Comparison of ENCODE assay signal across 16 mouse cellular contexts in the genomic region with DNA sequence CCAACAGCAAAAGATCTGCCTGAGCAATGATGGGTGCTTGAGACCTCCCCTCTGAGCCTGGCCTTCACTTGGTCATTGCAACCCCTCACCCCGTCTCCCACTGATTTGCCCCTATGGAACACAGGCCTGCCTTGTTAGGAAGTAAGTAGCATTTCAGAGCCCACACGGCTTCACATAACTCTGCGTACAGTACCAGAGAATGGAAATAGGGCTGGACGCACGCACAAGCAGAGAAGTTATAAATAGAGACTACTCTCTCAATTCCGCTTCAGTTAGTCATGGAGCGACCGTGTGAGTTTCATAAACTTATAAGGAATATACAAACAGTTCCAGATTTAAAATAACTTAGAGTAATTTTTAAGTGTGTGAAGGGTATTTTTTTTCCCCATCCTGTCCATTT.
DNase-seq lines count a peak whose midpoint lies in the region; ATAC-seq and TF ChIP-seq lines count a peak whose summit lies in the region.
"Had no signal": no experiment of that assay in that cellular context is flagged by ENCODE, and none has a peak within 500 bp of the region (broad histone marks: within the 10 kb centered on the region; RNA-seq: fewer than 3 reads in every experiment).

No protein-coding gene starts in this region.

- peaks cover 50% of the 10 kb centered on the region for H3K4me1 ChIP-seq in embryonic facial prominence, embryonic 14.5 days (ENCODE audit: control insufficient read depth, insufficient read depth, low read length)
- peaks cover 72% of the 10 kb centered on the region for H3K4me1 ChIP-seq in embryonic facial prominence, embryonic 10.5 days
- peaks cover 24% of the 10 kb centered on the region; the same call in 1 of the 2 replicates for H3K4me1 ChIP-seq in intestine, embryonic 14.5 days (replicated peaks; ENCODE audit: control insufficient read depth, insufficient read depth, low read length)
- H3K4me1 ChIP-seq in intestine, postnatal 0 days (replicated peaks; ENCODE audit: control insufficient read depth, insufficient read depth, low read length): no peaks in the 10 kb centered on the region; the same call in 1 of the 2 replicates
- H3K4me1 ChIP-seq in small intestine, adult 2 months (ENCODE audit: control insufficient read depth, insufficient read depth, insufficient read length, low read length): no peaks in the 10 kb centered on the region; the same call in 1 of the 2 replicates

- no peak overlapping the region for H3K4me2 ChIP-seq in embryonic facial prominence, embryonic 14.5 days (ENCODE audit: low read depth, low read length)
- no peak overlapping the region for H3K4me2 ChIP-seq in intestine, embryonic 14.5 days (ENCODE audit: low read length)
- no peak overlapping the region for H3K4me2 ChIP-seq in intestine, postnatal 0 days (replicated peaks; ENCODE audit: low read depth)
- H3K4me2 ChIP-seq: kidney, embryonic 15.5 days; liver, embryonic 15.5 days had no signal

- WGBS in embryonic facial prominence, embryonic 14.5 days: 63% methylated on average over 8 of the region's 8 CpGs
- WGBS in embryonic facial prominence, embryonic 10.5 days: 81% methylated on average over 8 of the region's 8 CpGs
- 46% methylated on average over 8 of the region's 8 CpGs for WGBS in intestine, embryonic 14.5 days
- WGBS in intestine, postnatal 0 days: 58% methylated on average over 8 of the region's 8 CpGs
- 84% methylated on average over 8 of the region's 8 CpGs for WGBS in small intestine, adult 2 months

- no peak overlapping the region for H3K9ac ChIP-seq in embryonic facial prominence, embryonic 14.5 days (ENCODE audit: low read depth, low read length)
- no peak overlapping the region for H3K9ac ChIP-seq in intestine, embryonic 14.5 days (ENCODE audit: low read length)
- no peak overlapping the region for H3K9ac ChIP-seq in intestine, postnatal 0 days (ENCODE audit: low read depth, low read length)
- H3K9ac ChIP-seq: kidney, embryonic 15.5 days; liver, embryonic 15.5 days had no signal

- no peak for TF ChIP-seq CTCF in intestine, postnatal 0 days (IDR thresholded peaks at IDR 0.05; ENCODE audit: low read depth)
- no peak for TF ChIP-seq CTCF in small intestine, adult 2 months (IDR thresholded peaks at IDR 0.05; ENCODE audit: extremely low read depth, insufficient read length, insufficient replicate concordance, low read depth, low read length)

- no peaks in the 10 kb centered on the region for H3K9me3 ChIP-seq in embryonic facial prominence, embryonic 14.5 days (ENCODE audit: control insufficient read depth, low read length)
- H3K9me3 ChIP-seq in embryonic facial prominence, embryonic 10.5 days: no peaks in the 10 kb centered on the region
- H3K9me3 ChIP-seq in intestine, embryonic 14.5 days (ENCODE audit: control insufficient read depth, low read length): no peaks in the 10 kb centered on the region
- no peaks in the 10 kb centered on the region for H3K9me3 ChIP-seq in intestine, postnatal 0 days (ENCODE audit: control insufficient read depth)
- H3K9me3 ChIP-seq: kidney, embryonic 15.5 days; liver, embryonic 15.5 days had no signal

- H3K27ac ChIP-seq in embryonic facial prominence, embryonic 14.5 days (replicated peaks; ENCODE audit: low read depth, low read length): peak overlapping the region; percentile 63
- no peak overlapping the region for H3K27ac ChIP-seq in embryonic facial prominence, embryonic 10.5 days (replicated peaks)
- peak overlapping the region; percentile 80 for H3K27ac ChIP-seq in intestine, embryonic 14.5 days (ENCODE audit: low read depth)
- no peak overlapping the region for H3K27ac ChIP-seq in intestine, postnatal 0 days (ENCODE audit: low read depth, low read length)
- H3K27ac ChIP-seq in small intestine, adult 2 months (ENCODE audit: insufficient read depth, low read depth, low read length): peak overlapping the region; percentile 59; the same call in 1 of the 2 replicates
- H3K27ac ChIP-seq: hindbrain, postnatal 0 days; liver, embryonic 15.5 days had no signal

- H3K36me3 ChIP-seq in embryonic facial prominence, embryonic 14.5 days (ENCODE audit: control insufficient read depth, insufficient read depth, low read length): no peaks in the 10 kb centered on the region
- no peaks in the 10 kb centered on the region for H3K36me3 ChIP-seq in embryonic facial prominence, embryonic 10.5 days (replicated peaks)
- H3K36me3 ChIP-seq in intestine, embryonic 14.5 days (ENCODE audit: control insufficient read depth, insufficient read depth, low read length): no peaks in the 10 kb centered on the region
- H3K36me3 ChIP-seq in intestine, postnatal 0 days (ENCODE audit: control insufficient read depth, insufficient read depth): no peaks in the 10 kb centered on the region
- no peaks in the 10 kb centered on the region for H3K36me3 ChIP-seq in small intestine, adult 2 months (ENCODE audit: control insufficient read depth, insufficient read depth, low read length)
- H3K36me3 ChIP-seq: kidney, embryonic 15.5 days; liver, embryonic 15.5 days had no signal

- no peak overlapping the region for H3K4me3 ChIP-seq in embryonic facial prominence, embryonic 14.5 days (ENCODE audit: low read depth, low read length)
- no peak overlapping the region for H3K4me3 ChIP-seq in embryonic facial prominence, embryonic 10.5 days
- H3K4me3 ChIP-seq in intestine, embryonic 14.5 days (ENCODE audit: low read depth, low read length): no peak overlapping the region
- no peak overlapping the region for H3K4me3 ChIP-seq in intestine, postnatal 0 days (ENCODE audit: low read depth, low read length)
- no peak overlapping the region for H3K4me3 ChIP-seq in small intestine, adult 2 months (ENCODE audit: low read depth, low read length)
- H3K4me3 ChIP-seq: kidney, embryonic 15.5 days; liver, embryonic 15.5 days had no signal

- no peaks in the 10 kb centered on the region for H3K27me3 ChIP-seq in embryonic facial prominence, embryonic 14.5 days (replicated peaks; ENCODE audit: control insufficient read depth, insufficient read depth, low read length)
- H3K27me3 ChIP-seq in embryonic facial prominence, embryonic 10.5 days (replicated peaks; ENCODE audit: low read depth, poor library complexity, severe bottlenecking): no peaks in the 10 kb centered on the region
- H3K27me3 ChIP-seq in intestine, embryonic 14.5 days (replicated peaks; ENCODE audit: control insufficient read depth, insufficient read depth, low read length): no peaks in the 10 kb centered on the region
- no peaks in the 10 kb centered on the region for H3K27me3 ChIP-seq in intestine, postnatal 0 days (replicated peaks; ENCODE audit: control insufficient read depth, insufficient read depth, low read length)
- no peaks in the 10 kb centered on the region for H3K27me3 ChIP-seq in small intestine, adult 2 months (ENCODE audit: control insufficient read depth, insufficient read depth, low read length)
- H3K27me3 ChIP-seq: CH12.LX; kidney, embryonic 15.5 days; liver, embryonic 15.5 days; Patski had no signal

- TF ChIP-seq POLR2A in small intestine, adult 2 months (IDR thresholded peaks at IDR 0.05; ENCODE audit: low read depth, low read length): no peak

- intact Hi-C loops in heart, postnatal 10 days (cut with DNase I): no loop called here

- no peak for ATAC-seq in embryonic facial prominence, embryonic 14.5 days (ENCODE audit: low read depth)
- no peak for ATAC-seq in intestine, embryonic 14.5 days (replicated peaks; ENCODE audit: low FRiP score, low TSS enrichment, low read depth)
- no peak for ATAC-seq in intestine, postnatal 0 days
- ATAC-seq: hindbrain, postnatal 0 days; Patski had no signal

- DNase-seq in embryonic facial prominence, embryonic 14.5 days (ENCODE audit: low spot score): peak; percentile 68
- DNase-seq in embryonic facial prominence, embryonic 10.5 days (ENCODE audit: low spot score): no peak
- no peak for DNase-seq in intestine, embryonic 14.5 days (ENCODE audit: low spot score)
- peak; percentile 36 to 50 for DNase-seq in heart, postnatal 10 days
- no peak for DNase-seq in thymus, postnatal 0 days (ENCODE audit: low spot score)
- DNase-seq in right cerebral cortex, postnatal 4 days: no peak
- DNase-seq: cerebellum, adult 2 months; right cerebral cortex, adult 18-20 months; thymus, postnatal 14 days had no signal

Comparison
In these comparisons a context has a peak if more than half of its experiments do, and no peak if none do; other contexts are left out.
1. DNase-seq: peak in embryonic facial prominence, embryonic 14.5 days (single experiment) and heart, postnatal 10 days (2 of 2); none in embryonic facial prominence, embryonic 10.5 days (single experiment), intestine, embryonic 14.5 days (single experiment), thymus, postnatal 0 days (single experiment) and right cerebral cortex, postnatal 4 days (single experiment).
2. H3K27ac ChIP-seq: peak in embryonic facial prominence, embryonic 14.5 days (single experiment), intestine, embryonic 14.5 days (single experiment) and small intestine, adult 2 months (single experiment); none in embryonic facial prominence, embryonic 10.5 days (single experiment) and intestine, postnatal 0 days (single experiment).